Mouse (Mus musculus) left cerebral cortex, postnatal 36 days (tissue): ENCODE measurements around the gene Hoxc13. TPM values are rescaled to one million over a fixed set of nuclear protein-coding genes. Genes with fewer than 3 reads are reported as not detected.

ENCODE experiments used
- DNase-seq, 2 experiments: peaks; one replicate each; pipeline ENCODE4 v3.0.0; 2021 to 2022; ENCODE audit warnings: low spot score in 2 of 2, mixed read lengths in 1 of 2
- intact Hi-C: fragments of 180-260 bp; cut with DNase I; formaldehyde crosslinking; loops from one replicate; pipeline ENCODE4 v1.15.1; 2025
- total RNA-seq, 2 experiments: library from RNA; stranded (reverse); gene quantifications; 2 replicates each; pipeline ENCODE4 v1.2.3; 2021

The Hoxc13 gene
- total RNA-seq, 2 experiments from 2014 or later: not detected

DNA sequence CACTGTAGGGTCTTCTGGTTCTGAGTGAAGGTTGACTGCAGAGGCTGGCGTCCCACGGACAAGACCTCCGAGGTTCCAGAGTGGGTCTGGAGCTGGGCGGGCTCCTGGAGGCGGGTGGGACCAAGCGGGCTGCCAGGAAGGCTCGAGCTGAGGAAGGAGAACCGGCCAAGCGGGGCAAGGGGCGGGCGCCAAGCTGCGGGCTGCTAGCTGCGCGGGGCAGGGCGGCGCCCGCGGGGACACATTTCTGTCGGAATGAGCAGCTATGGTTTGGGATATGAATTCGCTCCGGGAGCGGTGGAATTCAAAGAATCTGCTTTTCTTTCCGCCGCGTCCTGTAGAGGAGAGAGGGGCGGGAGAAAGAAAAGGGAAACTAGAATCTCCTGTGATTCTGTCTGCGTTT lies 14.0 kb downstream of the Hoxc13 start:
- DNase-seq: no peak
- intact Hi-C loops: no loop called here

DNA sequence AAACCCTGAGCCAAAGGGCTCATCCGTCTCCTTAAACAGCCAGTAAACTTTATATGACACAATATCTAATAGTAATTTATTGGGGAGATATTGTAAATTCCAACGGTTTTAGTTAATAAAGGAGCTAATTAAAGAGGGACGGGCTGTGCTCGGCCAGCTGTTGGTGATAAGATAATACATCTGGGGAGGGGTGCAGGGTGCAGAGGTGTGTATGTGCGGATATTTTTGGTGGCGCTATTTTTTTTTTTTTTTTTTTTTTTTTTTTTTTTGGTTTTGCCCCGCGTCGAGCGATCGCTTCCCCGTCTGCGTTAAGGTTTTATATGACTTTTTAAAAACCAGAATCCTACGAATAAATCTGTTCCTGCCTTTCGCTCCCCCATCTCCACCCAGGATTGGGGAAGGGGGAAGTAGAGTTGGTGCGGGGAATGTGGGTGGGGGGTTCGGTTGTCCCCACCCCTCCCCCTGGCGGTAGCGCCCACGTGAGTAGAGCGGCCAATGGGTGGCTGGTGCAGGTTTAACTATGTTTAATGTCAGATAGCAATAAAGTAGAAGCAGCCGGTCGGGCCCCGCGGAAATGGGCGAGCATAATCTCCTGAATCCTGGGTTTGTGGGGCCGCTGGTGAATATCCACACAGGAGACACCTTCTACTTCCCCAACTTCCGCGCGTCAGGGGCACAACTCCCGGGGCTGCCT lies 15.5 kb downstream of the Hoxc13 start, which contains the start of gene Hoxc12:
Hoxc12 (plus strand) TSS at position 479 of the 694 bp plus-strand sequence.
- DNase-seq: no peak
- intact Hi-C loops: no loop called here

DNA sequence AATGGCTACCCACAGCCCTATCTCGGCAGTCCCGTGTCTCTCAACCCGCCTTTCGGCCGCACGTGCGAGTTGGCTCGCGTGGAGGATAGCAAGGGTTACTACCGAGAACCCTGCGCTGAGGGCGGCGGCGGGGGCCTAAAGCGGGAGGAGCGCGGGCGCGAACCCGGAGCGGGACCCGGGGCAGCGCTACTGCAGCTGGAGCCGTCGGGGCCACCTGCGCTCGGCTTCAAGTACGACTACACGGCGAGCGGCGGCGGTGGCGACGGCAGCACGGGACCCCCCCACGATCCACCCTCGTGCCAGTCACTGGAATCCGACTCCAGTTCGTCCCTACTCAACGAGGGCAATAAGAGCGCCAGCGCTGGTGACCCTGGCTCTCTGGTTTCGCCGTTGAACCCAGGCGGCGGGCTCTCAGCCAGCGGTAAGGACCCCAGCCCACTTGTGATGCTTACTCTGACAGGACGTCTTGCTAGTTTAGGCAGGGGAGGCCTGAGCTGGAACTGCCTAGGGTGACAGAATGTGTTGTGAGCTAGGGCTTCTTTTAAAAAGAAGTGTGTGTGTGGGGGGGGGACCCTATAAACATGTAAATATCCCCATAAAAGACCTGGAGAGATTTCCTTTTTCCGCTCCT lies 16.2 kb downstream of the Hoxc13 start:
- DNase-seq: no peak
- intact Hi-C loops: no loop called here

DNA sequence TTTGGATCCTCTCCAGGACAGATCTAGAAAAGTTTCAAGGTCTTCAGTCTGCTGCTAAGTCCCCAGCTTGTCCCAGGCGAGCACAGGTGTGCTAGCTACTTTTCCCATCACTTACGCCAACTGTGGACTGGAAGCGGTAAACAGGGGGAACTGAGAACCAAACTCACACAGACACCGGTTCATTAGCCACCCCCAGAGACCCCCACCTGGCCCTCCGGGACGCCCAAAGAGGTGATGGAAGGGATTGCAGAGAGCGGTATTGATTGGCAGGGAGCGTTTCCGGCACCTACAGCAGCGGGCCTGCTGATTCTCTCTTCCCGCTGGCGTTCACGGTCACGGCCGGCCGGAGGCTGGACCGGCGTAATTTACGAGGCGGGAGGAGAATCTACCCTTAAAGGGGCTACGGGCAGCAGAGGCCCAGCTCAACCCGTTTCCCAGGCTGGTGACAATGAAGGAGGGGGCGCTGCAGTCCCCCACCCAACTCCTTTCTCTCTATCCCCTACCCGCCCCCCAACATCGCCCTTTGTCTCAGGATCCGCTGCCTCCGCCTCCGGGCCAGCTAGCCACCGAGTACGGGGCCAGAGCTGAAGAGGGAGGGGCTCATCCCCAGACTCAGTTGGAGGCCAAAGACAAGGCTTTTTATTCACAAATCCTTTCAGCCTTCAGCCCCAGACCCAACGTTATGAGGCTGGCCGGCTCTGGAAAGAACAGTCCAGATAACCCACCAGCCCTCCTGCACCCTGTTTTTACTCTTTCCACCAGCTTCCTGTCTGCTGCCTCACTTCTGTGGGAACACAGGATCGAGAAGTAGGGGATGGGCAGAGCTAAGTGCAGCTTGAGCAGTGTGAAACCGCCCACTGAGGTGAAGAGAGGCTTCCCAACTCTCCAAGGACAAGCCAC lies 18.6 kb downstream of the Hoxc13 start:
- no peak for DNase-seq
- intact Hi-C loops: no loop called here

DNA sequence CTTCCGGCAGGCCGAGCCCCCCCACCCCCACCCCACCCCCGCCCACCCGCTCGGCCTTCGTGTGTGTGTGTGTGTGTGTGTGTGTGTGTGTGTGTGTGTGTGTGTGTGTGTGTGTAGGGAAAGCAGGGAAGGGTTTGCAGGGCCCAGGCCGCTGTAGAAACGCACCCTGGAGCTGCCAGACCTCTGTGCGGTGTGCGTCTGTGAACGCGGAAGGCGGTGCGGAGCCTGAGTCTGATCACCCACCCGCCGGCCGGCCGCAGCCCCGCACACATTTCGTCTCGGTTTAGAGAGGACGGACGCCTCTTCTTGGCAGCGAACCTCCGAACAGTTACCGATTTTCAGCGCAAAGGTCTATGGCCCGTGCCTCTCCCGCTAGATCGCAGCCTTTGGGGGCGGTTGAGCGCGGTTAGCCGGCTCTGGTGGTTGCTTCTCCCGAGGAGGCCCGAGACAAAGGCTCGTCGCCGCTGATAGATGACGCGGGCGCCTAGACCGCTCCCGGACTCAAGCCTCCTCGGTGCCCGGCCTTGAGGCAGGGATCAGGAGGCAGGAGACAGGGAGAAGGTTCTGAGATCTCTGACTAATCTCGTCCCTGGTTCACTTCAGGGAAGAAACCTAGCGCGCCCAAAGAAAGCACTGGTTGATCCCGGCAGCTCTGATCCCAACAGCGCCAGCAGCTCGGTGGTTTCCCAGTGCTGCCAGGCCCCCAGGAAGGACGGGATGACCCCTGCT lies 22.0 kb downstream of the Hoxc13 start:
- intact Hi-C loops: no loop called here
- no peak for DNase-seq

DNA sequence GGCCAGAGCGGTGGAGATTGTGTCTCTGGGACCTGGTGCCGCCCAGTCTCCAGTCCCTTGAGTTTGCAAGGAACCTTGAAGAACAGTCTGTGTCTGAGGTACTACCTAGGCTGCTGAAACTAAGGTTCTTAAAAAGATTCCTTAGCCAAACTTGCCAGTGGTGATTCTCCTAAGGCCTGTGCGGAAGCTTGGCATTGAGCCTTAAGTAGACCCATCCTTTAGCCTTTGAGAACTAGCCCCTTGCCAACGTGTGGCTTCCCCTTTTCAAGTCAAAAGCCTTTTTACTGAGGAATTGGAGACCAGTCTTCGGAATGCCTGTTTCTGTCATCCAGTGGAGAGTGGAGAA lies 22.5 kb downstream of the Hoxc13 start:
- no peak for DNase-seq
- intact Hi-C loops: no loop called here

DNA sequence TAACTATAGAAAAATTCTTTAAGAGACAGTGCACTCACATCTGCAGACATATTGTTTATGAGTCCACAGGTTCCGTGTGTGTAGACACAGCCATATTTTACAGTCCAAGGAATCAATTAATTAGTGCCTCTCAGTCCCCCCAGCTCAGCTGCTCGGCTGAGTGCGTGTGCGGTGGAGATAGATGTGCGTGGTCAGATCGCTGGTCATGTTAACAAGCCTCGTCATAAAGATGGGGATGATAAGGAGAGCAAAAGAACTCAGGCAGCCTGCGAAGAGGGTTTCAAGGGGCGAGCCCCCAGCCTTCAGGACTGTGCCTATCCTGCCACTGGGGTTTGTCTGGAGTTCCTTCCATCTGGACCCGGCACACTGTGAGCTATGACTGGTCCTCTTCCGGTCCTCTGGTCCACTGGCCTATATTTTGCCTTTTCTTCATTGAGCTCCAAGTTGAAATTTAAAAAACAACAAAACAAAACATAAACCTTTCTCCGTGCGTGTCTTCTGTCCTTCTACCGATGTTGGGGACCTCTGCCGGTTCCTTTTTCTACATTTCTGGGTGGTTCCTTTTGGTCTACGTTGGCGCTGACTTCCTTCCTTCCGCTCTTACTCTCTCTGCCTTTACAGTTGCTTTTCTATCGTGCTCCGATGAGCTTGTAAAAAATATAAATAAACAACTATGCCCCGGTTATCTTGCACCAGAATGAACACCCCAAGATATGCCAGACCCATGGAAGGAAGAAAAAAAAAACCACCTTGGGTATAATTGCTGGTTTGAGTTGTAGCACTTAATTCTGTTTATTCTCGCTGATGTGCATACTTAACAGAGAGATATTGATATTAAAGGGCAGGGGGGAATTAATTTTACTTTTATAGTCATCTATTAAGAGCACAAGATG lies 24.5 kb downstream of the Hoxc13 start:
- intact Hi-C loops: loop anchor here (5.0 kb wide), 1 partner anchor 52 kb away; the partner anchor contains the start of gene Hoxc6
- no peak for DNase-seq

DNA sequence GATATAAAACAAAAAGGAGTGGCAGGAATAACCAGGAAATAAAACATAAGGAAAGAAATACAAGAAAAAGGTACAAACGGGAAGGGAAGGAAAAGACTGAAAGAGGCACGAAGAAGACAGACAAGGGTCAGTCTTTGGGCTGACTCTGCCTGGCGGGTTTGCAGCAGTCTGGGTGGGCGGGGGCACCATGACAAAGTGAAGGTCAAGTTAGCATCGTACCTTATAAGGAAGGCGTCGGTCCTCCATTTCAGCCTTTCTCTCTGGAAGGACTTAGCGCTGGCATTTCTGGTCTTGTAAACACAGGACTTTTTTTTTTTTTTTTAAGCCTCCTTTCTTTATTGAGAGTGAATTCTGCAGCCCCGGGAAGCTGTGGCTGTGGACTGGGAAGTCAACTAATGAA lies 26.4 kb downstream of the Hoxc13 start:
- intact Hi-C loops: loop anchor here (5.0 kb wide), 1 partner anchor 50 kb away; the partner anchor contains the start of gene Hoxc6
- DNase-seq: no peak

DNA sequence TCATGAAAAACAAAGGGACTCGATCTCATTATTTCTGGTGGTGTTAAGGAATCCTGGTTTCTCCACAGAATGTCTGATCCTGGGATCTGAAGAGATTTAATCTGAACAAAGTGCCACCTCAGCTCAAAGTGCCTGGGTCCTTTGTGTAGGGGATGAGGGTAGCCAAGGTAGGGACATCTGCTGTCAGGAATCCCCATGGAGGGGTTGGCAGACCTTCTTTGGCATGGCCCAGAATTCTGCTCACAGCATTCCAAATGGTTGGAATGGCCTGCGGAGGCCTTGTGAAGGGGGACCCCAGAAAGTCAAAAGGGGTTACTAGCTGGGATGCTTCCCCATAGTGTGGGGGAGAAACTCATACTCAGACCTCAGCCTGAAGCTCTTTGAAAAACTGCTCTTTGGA lies 27.9 kb downstream of the Hoxc13 start:
- intact Hi-C loops: loop anchor here (5.0 kb wide), 1 partner anchor 48 kb away; the partner anchor contains the start of gene Hoxc6
- no peak for DNase-seq

DNA sequence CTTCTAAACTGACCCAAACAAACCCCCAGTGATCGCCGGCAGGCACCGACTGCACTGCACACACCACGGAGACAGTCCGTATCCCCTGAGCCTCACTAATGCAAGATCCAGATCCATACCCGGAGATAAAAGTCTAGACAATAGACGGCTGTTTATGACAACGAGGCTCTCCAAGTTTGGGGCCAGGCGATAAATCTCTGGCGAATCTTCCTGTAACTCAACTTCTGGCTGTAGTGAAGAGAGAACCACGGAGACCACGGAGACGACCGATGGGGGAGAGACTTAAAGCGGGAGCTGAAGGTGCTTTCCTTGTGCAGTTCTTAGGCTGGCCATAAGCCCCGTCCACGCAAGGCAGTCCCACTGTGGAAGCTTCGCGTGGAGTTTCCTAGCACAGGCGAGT lies 28.8 kb downstream of the Hoxc13 start:
- DNase-seq: no peak
- intact Hi-C loops: loop anchor here (5.0 kb wide), 1 partner anchor 48 kb away; the partner anchor contains the start of gene Hoxc6

DNA sequence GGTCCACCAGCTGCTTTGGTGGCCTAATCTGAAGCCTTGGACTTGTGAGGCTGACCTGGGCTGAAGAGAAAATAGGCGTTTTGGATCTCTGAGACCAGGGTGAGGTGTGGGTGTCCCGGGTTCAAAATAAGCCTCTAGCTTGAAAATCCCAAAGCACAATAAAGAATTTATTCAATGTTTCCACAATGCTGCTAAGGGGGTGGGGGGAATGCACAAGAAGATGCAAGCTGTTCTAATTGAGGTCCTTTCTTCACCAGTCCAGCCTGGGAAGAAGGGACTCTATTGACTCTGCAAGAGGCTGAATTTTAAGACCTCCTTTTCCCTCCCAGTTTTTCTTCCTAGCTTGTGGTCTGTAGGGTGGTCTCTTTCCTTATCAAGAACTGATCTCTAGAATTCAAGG lies 30.0 kb downstream of the Hoxc13 start:
- intact Hi-C loops: no loop called here
- no peak for DNase-seq

DNA sequence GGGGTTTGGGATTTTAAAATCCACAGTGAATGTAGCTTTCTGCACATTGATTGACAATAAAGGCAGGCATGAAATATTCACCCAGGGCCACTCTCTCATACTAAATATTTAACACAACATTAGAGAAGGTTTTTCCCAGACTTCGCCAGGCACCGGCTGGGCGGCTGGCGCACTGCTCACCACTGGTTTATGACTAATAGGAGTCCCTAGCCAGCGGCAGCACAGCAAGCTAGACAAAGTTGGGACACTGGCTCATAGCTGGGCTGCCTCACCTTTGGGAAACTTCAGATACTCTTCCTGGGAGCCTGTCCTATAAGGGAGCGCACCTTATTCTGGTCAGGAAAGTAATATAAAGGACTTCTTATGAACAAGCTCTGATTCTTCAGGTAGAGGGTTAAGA lies 32.7 kb downstream of the Hoxc13 start:
- intact Hi-C loops: no loop called here
- no peak for DNase-seq

DNA sequence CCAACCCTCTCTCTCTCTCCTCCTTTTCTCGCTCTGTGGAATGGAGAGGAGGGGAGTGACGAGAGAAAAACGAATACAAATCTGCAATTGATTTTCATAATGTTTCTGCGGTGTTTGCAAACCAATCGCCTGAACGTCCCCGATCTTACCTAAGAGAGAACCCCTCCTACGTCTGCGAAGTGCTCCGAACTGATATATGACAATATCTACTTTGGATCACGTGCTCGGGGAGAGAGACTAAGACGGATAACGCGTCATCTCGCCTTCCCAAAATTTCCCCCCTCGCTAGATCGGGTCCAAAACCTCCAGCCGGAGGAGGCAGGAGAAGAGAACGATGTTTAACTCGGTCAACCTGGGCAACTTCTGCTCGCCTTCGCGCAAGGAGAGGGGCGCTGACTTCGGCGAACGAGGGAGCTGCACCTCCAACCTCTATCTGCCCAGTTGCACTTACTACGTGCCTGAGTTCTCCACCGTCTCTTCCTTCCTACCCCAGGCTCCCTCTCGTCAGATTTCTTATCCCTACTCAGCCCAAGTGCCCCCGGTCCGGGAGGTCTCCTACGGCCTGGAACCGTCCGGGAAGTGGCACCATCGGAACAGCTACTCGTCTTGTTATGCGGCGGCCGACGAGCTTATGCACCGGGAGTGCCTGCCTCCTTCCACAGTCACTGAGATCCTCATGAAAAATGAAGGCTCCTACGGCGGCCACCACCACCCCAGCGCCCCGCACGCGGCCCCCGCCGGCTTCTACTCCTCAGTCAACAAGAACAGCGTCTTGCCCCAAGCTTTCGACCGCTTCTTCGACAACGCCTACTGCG lies 33.5 kb downstream of the Hoxc13 start, which contains the start of gene Hoxc11:
Hoxc11 (plus strand) TSS at position 236 of the 815 bp plus-strand sequence.
- DNase-seq: no peak
- intact Hi-C loops: no loop called here

DNA sequence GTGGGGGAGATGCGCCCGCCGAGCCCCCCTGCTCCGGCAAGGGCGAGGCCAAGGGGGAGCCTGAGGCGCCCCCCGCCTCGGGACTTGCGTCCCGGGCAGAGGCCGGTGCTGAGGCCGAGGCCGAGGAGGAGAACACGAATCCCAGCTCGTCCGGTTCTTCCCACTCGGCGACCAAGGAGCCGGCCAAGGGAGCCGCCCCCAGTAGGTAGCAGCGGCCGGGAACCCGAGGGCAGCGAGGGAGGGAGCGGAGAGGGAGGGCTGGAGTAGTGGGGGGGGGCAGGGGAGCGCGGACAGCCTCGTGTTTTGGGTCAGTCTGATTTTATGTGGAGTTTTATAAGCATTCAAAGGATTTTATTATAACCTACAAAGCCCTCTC lies 34.1 kb downstream of the Hoxc13 start:
- DNase-seq: no peak
- intact Hi-C loops: no loop called here

DNA sequence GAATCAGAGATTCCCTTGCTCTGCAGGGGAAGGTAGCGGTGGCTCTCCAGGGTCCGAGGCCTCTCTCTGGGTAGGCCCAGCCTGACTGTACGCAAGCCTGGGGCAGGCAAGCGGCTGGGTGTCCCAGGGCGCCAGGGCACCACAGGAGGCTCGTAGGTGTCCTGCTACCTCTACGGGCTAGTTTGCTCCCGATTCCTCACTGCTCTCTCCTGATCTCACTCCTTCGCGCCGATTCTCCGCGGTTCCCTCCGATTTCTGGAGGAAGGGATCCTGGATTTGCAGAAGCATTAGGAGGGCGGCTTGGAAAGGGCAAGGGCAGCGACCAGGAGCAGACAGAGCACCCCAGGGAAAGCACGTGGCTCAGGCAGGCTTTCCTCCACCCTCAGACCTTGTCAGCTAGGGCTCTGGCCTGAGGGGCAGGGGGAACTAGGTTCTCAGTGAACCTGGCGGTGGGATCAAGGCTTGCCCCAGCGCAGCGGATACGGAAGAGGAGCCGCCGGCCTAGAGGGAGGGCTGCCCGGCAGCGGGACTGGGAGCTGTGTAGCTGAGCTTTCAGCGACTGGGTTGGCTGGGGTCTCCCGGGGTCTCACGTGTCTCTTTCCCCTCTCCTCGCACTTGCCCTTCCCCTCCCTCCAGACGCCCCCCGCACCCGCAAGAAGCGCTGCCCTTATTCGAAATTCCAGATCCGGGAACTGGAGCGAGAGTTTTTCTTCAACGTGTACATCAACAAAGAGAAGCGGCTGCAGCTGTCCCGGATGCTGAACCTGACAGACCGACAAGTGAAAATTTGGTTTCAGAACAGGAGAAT lies 35.1 kb downstream of the Hoxc13 start:
- DNase-seq: no peak
- intact Hi-C loops: no loop called here

DNA sequence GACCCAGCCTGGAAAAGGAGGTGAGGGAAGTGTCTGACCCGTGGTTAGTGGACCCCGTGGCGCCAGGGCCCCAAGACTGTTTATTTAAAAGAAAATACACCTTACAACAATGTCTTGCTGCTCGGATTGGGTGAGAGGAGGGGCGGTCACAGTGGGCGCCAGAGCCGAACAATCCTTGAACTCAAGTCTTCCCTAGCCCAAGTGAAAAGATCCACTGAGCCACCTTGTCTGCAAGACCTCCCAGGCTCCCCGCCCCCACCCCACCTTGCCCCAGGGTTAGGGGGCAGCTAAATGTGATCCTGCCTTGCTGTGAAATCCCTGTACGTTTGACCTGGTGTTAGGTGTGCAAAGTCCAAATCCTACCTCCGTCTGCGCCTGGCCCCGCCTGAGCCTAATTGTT lies 36.0 kb downstream of the Hoxc13 start:
- intact Hi-C loops: no loop called here

DNA sequence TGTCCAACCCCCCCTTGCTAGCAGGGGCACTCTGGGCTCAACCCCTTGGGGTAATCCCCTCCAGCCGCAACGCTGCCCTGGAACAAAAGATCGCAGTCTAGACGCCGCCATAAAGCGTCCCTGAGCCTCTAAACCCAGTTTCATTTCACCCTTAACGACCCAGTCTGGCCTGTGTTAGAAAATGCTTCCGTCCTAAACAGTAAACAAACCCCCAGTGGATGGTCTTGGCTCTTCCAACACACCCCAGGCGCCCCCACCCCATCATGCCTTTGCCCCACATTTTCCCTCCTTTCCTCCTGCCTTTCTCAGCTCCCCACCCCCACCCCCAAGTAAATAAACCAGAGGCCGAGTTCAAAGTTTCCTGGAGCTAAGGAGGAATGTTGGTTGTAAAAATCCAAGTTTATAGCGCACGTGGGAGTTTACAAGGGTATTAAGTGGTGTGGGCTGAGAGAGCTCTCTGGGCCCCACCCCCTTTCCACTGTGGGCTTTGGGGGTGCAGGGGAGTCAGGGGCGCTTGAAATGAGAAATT lies 38.8 kb downstream of the Hoxc13 start:
- intact Hi-C loops: no loop called here
- DNase-seq: no peak

More for the DNA sequence above, 36.0 kb downstream of the Hoxc13 start:
- DNase-seq: no peak
